Mouse (Mus musculus): ENCODE measurements around the gene Plce1.

Gene Plce1

DNA sequence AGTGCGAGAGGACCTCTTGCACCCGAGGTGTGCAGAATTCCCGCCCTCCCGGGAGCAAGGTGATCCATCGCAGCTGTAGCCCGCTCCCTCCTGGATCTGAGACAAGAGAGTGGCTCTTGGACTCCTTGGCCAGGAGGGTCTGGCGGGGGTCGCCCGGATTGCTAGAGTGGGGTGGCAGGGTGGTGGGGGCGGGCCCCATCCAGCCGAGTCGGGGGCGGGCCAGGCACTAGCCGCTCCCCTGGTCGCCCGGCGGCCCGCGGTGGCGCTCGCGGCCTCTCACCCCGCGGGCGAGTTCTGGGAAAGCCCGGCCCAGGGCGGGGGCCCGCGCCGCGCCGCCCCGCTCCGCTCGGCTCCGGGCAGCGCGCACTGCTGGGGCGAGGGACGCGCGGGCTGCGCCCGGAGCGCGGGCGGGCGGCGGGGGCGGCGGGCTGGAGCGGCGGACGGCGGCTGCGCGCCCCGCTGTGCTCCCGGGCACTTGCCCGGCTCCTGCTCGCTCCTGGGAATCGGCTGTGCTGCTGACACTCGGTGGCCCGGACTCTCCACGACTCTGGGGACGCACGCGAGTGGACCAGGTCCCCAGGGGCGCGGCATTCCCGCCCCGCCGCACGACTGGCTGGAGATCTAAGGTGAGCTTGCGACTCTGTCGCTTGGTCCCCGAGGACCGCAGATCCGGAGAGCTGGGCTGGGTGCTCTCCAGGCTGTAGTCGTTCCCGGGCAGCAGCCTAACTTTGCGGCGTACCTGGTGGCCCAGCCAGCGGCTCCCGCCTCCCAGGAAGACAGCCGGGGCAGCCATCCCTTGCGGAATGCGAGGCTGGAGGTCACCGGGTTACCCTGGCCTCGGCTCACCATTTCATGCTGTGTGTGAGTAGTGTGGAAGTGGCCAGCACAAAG, at the start of gene Plce1:
TSS of gene Plce1 (plus strand) at position 379 of the 891 bp plus-strand sequence.
- DNase-seq (ENCODE audit: low spot score), result no peak

DNA sequence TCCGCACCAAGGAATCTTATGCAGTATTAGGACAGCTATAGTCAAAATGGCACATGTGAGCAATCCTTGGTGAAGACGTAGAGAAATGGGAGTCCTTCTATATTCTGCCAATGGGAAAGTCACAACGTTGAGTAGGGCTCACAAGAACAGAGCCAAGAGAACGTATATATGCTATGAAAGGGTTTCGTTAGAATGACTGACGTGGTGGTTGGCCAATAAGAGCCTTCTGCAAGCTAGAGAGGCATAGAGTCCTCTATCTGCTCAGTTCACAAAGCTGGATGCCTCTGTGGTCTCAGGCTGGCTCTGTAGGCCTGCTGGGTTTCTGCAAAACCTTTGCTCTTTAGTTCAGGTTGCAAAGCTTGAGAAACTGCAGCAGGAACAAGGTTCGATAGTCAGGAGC, 49.6 kb upstream of the Plce1 start:
- no peak for DNase-seq (ENCODE audit: low spot score)

DNA sequence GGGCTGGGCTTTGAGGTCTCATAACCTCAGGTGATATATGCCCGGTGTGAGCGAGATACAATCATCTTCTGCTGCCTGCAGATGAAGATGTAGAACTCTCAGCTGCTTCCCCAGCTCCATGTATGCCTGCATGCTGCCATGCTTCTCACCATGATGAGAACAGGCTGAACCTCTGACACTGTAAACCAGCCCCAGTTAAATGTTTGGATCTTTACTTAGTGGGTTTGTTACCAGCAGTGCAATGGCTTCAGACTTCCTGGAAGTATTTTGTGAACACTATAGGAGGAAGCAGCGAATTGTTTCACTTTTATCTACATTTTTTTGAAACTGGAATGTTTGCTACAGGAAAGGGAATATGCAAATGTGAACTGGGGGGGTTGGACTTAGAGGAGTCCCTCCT, 48.9 kb upstream of the Plce1 start:
- DNase-seq (ENCODE audit: low spot score), result no peak

DNA sequence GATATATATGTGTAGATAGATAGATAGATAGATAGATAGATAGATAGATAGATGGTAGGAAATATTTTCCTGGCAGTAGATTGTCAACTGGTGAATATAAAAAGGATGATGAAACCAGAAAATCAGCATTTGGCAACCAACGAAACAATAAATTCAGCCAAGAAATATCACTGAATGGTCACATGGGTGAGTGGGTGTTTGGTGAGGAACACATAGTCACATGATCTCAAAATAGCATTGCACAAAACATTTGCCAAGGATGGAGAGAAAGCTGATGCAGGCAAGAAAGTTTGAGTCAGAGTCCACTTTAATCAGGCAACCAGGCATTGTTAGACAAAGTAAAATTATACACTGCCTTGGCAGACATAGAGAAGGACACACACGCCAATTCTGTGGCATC, 47.5 kb upstream of the Plce1 start:
- DNase-seq (ENCODE audit: low spot score), result no peak

- DNase-seq (ENCODE audit: low spot score), result no peak
Observed at GRCm38 (mm10) chr19:38435221-38435620, 45.7 kb upstream of the Plce1 start.

- no peak for DNase-seq (ENCODE audit: low spot score)
Observed at GRCm38 (mm10) chr19:38441860-38442259, 39.0 kb upstream of the Plce1 start.

DNA sequence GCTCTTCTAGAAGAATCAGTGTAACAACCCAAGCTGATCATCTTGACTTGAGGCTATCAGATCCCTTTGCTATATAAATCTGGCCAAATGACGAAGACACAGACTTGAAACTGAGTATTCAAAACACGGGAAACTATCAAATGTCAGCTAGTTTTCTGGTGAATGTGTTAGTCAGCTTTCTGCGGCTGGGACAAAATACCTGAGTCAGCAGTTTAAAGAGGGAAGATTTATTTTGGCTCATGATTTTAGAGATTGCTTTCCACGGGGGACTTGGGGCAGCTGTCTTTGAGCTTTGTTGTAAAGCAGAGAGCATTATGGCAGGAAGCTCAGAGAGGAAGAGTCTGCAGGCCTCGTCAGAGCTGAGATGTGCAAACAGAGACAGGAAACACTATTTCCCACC, 35.2 kb upstream of the Plce1 start:
- no peak for DNase-seq (ENCODE audit: low spot score)

GRCm38 (mm10) chr19:38455228-38455627, 25.7 kb upstream of the Plce1 start:
- DNase-seq (ENCODE audit: low spot score), result no peak

DNA sequence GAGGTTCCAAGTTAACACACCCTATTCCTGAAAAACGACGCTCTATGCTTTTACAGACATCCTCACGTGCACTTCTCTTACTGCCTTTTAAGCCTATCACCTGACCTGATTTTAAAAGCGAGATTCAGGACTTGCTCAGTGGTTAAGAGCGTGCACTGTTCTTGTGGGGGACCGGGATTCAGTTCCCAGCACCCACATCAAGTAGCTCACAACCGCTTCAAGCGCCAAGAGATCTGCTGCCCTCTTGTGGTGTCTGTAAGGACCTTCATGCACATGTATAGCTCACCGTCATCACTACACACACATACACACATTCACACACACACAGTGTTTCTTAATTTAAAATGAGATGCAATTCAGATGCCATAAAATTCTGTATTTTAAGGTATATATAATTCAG, 21.9 kb upstream of the Plce1 start:
- DNase-seq (ENCODE audit: low spot score), result no peak

DNA sequence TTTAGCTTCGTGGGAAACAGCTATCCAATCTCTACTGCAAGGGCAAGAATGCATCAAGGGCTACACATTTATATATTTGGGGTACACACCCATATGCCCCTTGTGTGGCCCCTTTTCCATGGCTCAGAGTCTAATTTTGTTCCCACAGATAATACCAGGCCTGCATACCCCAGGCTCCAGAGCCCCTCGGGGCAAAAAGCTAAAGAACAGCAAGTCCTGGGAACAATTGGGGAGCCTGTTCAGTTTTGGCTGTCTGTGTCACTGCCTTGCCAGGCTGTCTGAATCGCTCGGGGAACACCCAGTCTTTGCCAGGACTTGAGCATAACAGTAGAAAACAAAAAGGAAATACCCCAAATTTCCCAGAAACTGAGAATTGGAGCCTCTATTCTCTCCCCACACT, 20.2 kb upstream of the Plce1 start:
- no peak for DNase-seq (ENCODE audit: low spot score)

DNA sequence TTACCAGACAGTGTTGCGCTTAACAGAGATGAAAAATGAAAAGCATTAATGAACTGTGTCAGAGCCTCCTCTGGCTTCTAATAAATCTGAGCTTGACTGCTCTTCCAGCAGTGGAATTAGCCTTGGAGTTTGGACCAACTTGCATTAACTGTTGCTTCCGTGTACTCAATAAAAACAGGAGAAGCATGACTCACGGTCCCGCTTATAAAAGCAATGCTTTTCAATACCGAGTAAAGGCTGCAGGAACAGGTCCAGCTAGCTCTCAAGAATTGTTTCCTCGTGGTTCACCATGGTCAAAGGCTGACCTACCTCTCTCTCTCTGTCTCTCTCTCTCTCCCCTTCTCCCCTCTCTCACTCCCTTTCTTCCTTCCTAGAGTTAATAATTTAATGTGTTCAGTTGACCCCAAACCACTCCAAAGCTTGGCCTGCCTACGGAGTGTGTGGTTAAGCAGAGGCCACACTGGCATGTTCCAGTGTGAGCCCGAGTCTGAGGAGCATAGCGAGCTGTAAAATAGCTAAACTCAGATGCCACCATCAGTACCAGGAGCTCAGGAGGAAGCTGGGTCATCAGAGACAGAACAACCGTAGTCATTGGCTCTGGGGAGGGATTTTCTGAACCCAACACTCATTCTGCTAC, 10.5 kb upstream of the Plce1 start:
- no peak for DNase-seq (ENCODE audit: low spot score)

- DNase-seq (ENCODE audit: low spot score), result no peak
Observed at GRCm38 (mm10) chr19:38475394-38475793, 5.5 kb upstream of the Plce1 start.

DNA sequence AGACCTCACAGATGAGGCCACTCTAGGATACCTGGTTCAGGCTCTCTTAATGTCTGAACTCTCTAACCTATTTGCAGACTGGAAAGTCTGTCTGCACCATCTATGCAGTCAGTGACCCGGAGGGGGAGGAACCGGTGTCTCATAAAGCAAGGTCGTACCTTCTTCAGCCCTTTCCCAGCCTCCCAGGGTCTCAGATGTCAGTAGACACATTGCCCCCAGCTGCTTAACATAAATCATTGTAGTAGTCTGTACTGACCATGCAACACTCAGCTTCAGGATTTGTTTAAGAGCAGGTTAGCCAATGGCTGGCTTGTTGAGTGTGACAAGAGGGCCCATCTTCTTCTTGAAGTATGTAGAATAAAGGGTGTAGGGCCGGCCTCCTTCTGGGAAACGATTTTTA, 2.6 kb upstream of the Plce1 start:
- no peak for DNase-seq (ENCODE audit: low spot score)

DNA sequence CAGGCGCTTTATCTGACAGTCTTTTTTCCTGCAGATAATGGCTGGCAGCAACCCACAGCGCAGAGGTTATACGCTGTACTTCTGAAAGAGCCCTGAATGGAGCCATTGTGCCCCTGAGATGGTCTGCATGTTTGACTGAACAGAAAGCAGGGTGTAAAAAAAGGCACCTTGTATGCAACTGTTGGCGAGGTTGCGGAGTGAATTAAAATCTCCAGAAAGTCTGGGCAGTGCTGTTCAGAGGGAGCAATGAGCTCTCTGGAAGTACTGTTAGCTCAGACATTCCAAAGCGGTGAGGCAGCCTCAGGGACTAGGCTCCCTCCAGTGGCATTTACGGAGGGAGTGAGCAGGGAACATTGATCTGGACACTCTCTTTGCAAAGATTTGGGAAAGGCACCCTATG, 2.0 kb upstream of the Plce1 start:
- DNase-seq (ENCODE audit: low spot score), result no peak

DNA sequence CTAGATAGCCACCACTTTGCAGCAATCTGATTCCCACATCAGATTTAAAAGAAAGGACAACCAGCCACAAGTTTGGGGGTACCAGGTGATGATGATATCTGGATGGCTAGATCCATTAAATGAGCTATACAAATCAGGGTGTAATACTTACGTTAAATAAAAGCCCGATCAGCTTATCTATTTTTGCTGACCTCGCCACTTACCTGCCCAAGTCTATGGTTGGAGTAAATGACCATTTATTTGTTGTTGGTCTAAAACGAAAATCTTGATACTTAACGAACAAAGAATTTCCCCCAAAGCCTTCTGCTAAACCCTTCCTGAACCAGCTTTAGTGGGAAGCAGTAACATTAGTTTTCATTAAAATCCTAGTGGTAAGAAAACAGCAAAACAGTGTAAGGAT, 1.4 kb upstream of the Plce1 start:
- DNase-seq (ENCODE audit: low spot score), result no peak

DNA sequence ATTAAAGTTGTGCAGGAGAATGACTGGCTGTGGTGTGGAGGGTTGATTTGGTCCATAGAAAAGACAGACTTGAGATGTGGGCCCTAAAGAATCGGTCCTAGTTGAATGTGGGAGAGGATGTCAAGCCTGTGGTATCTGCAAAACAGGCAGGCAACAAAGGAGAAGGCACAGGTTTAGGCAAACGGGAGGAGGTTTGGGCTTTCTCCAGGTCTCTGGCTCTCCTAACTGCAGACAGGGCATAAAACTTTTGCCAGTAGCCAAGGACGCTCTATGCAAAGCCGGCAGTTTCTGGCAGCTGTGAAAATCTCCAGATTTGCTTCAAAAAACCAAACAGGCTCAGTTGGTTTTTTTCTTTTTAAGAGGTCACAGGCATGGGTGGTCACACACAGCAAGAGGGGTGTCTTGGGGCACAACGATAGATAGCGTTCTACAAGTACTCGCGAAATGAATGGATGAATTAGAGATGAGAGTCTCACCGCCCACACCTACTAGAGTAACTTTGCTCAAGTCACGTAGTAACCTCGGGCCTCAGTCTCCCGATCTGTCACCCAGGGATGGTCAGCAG, 671 bp upstream of the Plce1 start:
- DNase-seq (ENCODE audit: low spot score), result no peak

GRCm38 (mm10) chr19:38481906-38482305, 997 bp downstream of the Plce1 start:
- DNase-seq (ENCODE audit: low spot score), result no peak

DNA sequence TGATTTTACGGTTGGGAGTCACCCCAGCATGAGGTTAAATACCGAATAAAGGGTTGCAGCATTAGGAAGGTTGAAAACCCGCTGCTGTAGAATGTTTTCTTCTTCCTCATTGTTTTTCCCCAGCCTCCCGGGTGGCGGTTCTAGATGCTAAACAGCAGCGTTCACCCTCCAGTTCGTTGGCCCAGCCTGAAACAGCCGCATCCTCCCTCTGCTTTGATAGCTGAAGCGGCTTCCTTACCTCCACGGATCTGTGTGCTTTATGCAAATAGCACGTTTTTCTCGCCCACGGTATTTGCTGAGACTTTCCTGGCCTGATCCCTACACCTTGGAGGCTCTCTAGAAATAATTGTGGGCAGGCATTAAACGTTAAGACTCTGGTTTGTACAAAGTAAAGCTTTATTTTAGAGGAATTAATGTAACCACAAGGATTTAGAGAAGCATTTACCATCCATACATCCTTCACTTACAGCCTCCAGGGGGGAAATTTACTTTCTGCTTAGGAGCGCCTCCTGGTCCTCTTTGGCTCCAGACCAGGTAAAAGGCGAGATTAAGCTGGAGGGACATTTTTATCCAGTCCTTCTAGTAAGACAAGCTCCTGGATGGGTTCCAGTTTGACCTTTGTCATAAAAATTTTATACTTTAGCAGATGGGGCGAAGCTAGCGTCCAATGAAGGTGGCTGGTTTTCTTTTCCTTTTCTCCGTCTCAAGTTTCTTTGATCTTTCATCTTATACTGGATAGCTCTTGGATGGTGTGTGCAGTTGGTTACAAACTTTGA, 1.7 kb downstream of the Plce1 start:
- no peak for DNase-seq (ENCODE audit: low spot score)

DNA sequence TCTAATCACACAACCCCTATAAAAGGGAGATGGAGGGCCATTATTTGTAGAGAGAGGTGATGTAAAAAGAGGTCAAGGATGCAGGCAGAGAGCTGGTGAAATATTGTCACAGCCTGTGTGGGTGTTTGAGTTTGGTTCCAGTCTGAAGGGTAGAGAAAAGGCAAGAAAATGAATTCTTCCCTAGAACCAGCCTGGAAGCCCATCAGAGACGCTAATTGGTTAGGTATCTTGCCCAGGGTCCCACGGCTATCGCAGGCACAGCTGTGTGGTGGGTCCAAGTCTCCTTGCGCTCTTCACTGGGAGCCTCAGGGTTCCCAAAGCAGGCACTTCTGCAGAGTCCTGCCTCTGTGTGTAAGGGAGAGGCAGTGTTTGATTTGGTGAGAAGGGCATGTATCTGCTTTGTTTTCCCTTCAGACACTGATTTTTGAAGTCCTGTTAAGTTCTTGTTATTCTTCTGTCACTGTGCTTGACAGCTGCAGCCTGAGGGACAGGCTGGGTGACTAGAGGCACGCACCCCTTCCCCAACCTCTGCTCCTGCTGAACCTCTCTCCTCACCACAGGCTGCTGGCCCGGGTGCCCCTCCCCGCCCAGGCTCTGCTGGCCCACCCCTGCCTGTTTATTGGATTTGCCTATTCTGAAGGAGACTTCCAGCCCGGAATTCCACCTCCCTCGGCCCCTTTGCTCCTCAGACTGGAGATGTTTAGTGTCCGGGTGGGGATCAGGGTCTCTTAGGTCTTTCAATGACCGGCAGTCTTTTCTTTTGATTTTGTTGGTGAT, 5.1 kb downstream of the Plce1 start:
- no peak for DNase-seq (ENCODE audit: low spot score)

DNA sequence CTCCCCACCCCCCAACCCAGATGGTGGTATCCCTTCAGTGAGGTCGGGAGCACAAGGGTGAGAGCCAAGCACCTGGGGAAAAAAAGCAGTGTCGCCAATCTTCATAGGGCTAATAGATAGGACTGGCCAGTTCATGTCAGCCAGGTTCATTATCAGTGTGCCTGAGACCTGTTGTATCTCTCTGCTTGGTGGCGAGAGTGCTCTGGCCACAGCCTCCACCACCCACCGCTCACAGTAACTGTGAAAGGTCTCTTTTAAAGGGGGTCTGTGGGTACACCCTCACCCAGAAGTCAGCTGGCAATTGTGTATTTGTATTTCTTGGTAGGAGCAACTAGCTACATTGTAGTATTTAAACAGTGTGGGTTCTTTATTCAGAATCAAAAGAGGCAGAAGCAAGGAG, 6.6 kb downstream of the Plce1 start:
- DNase-seq (ENCODE audit: low spot score), result no peak

DNA sequence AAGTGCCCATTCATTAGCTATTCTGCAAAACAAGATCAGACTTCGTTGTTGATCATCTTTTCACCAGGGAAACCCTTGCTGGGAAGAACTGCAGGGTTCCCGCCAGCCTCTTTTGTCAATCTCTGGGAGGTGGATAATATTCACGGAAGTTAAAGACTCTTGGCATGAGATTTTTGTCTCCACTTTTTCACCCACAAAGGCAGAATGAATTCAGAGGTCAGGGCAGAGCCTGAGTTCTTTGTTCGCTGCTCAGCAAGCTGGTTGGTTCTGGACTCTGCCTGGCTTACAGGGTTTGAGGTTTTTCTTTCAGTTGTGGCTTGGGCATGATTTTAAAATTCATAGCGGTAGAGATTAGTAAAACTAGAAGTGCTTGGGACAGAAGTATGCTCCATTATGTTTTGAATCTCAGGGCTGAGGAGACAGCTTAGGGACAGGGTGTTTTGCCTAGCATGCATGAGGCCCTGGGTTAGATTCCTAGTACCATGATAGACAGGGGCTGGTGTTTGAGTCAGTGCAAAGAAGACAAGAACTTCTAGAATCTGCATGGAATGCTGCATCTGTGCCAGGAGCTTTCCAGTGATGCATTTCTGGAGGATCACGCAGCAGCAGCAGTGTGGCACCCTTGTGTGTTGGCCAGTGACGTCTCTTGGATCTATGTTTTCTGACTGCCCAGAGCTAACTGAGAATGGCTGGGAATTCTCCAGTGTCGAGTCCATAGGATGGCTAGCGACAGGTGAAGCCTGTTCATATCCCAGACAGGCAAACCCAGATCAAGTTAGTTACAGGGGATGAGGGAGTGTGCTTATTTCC, 7.4 kb downstream of the Plce1 start:
- no peak for DNase-seq (ENCODE audit: low spot score)

All from T-cell, adult 2 months (primary cell).